Mouse (Mus musculus) NIH3T3 (cell line): ENCODE results near the gene Spata32.
A peak's percentile ranks its signal among the peaks of the same experiment; 100 is the strongest.

Experiments used
- DNase-seq: peaks from one replicate; pipeline ENCODE4 v3.0.0-alpha.2; 2012; ENCODE audit warnings: low read depth

Spata32 gene

GRCm38 (mm10) chr11:103217790-103218516 lies at the start of gene Spata32:
TSS of gene Spata32 (minus strand) at chr11:103218432.
- DNase-seq: no peak

DNA sequence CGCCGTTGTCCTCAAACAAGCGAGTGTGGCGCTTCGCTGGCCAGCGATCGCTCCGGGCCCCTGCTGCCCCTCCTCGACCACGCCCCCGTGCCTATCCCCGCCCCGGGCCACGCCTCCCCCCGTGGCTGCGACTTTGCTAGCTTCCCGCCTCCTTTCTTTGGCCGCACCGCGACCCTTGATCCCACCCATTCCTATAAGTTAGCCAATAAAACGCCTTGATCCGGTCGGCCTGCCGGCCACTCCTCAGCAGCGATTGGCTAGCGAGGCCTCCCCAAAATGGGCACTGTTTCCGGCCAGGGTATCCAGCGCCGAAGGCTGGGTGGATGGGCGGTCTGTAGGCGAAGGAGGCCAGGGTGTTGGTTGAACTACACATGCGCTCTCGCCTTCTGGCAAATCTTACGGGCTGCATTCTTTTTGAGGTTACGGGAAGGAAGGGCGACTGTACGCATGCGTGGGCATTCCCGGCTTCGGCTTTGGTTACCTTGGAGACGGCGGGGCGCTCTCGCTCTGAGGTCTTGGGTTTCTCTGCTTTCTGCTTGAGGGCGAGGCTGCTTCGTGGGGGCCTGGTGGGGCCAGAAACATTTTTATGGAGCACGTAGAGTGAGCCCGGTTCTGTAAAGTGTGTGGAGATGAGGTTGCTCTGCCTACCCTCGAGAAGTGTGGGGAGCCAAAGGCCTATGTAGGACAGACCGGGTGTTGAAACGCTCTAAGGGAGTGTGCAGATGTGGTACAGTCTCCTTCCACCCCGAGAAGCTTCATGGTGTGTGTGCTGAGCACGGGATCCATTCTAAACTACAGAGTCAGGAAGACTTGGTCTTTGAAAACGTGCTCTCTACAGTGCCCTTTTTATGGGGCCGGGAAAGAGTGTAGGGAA lies 49.4 kb upstream of the Spata32 start, which contains the start of gene Map3k14:
Gene Map3k14, minus strand, starts transcription at position 127 of the 874 bp plus-strand sequence.
- peak; percentile 99 for DNase-seq

- DNase-seq: no peak
Measured at GRCm38 (mm10) chr11:103266729-103267345, 48.6 kb upstream of the Spata32 start.

DNA sequence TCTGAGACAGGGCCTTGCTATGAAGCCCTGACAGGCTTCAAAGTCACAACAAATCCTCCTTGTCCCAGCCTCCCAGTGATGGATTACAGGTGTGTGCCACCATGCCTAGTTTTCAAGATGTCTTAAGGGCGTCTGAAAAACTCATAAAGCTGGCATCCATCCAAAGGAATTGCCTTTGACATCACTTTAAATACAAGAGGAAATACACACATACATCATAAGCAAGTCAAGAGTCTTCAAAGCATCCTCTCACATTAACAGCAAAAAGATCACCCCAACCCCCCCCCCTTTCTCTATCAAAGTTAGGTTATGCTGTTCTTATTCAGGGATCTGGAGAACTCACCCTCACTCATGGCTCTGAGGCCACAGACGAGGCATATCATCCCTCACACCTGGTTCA lies 47.6 kb upstream of the Spata32 start:
- DNase-seq: no peak

DNA sequence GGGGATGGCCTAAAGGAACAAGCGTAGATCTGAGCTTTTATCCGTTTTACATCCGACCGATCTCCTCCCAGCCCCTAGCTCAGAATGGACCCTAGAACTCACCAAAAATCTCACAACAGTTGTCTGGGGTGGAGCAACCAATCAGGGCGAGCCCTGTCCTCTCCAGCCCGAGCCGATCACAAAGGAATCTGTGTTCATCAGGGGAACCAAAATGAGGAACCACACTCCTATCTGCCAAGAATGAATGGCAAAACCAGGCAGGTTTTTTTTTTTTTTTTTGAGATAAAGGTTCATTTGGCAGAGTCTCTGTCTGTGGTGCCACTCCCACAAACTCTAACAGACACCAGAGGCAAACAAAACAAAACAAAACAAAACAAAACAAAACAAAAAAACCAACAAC lies 47.0 kb upstream of the Spata32 start:
- no peak for DNase-seq

- DNase-seq: no peak
Measured at GRCm38 (mm10) chr11:103264427-103265005, 46.3 kb upstream of the Spata32 start.

DNA sequence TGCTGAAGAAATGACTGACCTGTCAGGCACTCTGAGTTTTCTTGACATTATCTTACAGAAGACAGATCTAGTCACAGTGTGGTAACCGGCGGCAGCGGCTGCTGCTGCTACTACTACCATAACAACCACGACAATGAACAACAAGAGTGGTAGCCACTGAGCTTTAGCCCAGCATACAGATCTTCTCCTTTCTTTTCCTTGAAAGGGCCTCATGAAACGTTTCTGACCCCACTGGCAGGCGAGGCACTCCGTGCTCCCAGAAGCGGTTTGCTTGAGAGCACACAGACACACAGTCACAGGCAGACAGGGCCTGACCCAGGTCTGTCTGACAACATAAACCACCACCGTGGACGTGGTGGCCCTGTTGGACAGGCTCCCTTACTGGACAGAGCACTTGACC lies 45.3 kb upstream of the Spata32 start:
- no peak for DNase-seq

GRCm38 (mm10) chr11:103262412-103263267 lies 44.4 kb upstream of the Spata32 start:
- no peak for DNase-seq

DNA sequence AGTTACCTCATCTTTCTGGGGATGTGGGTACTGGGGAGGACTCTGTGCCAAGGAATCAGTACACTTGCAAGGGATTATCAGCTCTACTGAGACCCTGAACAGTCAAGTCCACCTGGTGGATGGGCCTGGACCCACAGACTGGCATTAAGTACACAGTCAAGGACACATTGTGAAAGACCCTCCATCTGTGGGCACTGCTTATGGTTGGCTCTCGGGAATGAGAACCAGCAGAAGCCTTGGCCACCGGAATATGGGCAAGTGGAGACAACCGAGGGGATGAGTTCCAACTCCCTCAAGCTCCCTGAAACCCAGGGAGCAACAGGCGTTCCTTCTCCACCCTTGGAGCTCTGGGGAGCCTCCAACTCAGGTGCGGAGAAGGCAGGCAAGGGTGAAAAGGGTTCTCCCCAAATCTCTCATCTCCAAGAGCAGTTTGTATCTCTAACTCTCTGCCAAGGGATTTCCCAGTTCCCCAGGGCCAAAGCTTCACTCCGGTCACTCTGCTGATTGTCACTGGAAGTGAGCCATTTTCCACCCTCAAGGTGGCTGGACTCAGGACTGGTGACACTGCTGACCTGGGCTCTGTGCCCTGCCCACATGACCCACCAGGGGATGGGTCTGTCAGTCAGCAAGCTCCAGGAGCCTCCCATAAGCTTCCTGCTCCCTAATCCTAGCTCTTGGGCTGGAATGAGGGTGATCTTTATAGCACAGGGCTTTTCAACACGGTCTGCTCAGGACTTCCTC lies 43.6 kb upstream of the Spata32 start:
- DNase-seq: no peak

- peak; percentile 37 for DNase-seq
Measured at GRCm38 (mm10) chr11:103260515-103261192, 42.4 kb upstream of the Spata32 start.

DNA sequence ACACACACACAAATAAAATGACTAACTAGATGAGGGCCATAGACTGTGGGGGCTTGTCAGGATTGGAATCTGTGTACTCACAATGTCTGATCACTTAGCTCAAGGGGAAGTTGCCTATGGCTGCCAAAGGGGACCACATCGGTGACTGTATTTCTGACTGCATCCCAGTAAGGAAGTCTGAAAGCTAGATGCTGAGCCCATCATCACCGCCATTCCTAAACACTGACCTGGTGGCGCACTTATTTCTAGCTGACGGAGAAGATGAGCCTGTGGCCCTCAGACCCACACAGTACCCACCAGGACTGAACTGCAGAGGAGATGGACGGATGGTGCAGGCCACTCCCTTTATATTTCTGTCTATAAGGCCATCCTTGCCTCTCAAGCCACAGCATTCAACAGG lies 41.8 kb upstream of the Spata32 start:
- no peak for DNase-seq

DNA sequence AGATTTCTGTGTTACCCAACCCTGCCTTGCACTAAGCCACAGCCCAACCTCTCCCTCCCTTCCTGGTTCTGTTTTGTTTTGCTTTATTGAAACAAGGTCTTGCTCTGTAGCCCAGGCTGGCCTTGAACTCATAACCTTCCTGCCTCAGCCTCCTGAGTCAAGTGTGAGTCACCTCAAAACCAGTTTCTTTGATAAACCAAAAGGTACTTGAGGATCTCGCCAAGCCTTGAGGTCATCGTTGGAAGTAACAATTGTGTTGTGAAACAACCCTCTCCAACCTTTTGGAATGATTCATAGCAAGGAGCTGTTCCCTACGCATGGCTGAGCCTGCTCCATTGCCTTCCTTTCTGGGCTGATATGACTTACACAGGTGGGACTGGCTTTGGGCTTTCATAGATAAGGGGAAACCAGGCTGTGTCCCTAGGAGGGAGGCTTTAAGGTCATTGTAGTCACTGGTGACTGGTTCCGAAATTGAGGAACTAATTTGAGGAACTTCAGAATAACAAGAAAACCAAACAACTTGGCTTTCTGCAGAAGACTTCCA lies 39.8 kb upstream of the Spata32 start:
- peak; percentile 70 for DNase-seq

- no peak for DNase-seq
Measured at GRCm38 (mm10) chr11:103253605-103254004, 35.4 kb upstream of the Spata32 start.

- DNase-seq: no peak
Measured at GRCm38 (mm10) chr11:103252380-103252779, 34.1 kb upstream of the Spata32 start.

DNA sequence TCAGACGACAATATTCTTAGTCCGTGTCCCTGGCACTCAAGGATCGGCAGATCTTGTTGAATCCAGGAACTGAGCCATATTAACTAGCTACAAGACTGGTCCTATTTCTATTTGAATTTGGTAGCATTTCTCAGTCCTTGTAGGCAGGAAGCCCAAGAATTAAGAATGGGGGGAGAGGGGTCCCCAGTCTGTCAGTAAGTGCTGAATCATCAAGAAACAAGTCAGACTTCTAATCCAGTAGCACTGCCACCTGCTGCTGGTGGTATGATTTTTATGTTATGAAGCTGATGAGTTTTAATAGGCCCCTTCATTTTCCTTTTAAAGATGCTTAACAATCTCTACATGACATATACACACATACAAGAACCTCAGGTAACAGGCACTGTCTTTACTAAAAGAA lies 32.1 kb upstream of the Spata32 start:
- no peak for DNase-seq

GRCm38 (mm10) chr11:103249509-103249908 lies 31.3 kb upstream of the Spata32 start:
- DNase-seq: no peak

GRCm38 (mm10) chr11:103248837-103249236 lies 30.6 kb upstream of the Spata32 start:
- DNase-seq: no peak

GRCm38 (mm10) chr11:103247504-103248177 lies 29.4 kb upstream of the Spata32 start:
- DNase-seq: peak; percentile 80

DNA sequence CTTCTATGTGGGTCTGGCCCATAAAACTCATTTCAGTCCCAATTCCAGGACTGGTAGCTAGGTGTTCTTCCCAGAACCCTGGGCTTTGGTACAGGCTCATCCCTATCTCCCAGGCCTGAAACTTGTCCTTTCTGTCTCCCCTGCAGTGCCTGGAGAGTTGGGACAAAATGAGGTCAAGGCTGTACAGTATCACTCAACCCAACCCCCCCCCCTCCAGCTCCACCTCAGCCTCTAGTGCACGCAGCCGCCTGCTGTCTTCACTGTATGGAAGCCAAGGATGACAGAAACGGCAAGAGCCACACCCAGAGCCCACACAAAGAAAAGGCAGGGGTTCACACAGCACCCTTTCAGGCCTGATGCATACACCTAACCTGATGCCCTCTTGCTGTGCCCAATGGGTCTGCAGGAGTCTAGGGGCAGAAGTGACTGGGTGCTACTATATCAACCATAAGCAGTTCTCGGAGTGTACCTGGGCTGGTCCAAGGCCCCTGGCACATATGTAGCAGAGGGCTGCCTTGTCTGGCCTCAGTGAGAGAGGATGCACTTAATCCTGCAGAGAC lies 28.6 kb upstream of the Spata32 start:
- no peak for DNase-seq
